Mouse (Mus musculus) mouse embryonic stem cell (cell line): ENCODE results near the gene Prcp.

ENCODE experiments used
- in situ Hi-C, 2 experiments: fragments of 300-500 bp; cut with MboI; formaldehyde crosslinking; loops; 1 replicate in 1 of 2; 3 replicates in 1 of 2; pipeline ENCODE4 v1.14.3; 2019 to 2020; ENCODE audit warnings: low sequenced_read_pairs in 2 of 2, low pct_unique_long_range_greater_than_20kb in 1 of 2, mixed read lengths in 1 of 2; ENCODE audit not compliant: unreplicated experiment in 1 of 2

Gene Prcp

DNA sequence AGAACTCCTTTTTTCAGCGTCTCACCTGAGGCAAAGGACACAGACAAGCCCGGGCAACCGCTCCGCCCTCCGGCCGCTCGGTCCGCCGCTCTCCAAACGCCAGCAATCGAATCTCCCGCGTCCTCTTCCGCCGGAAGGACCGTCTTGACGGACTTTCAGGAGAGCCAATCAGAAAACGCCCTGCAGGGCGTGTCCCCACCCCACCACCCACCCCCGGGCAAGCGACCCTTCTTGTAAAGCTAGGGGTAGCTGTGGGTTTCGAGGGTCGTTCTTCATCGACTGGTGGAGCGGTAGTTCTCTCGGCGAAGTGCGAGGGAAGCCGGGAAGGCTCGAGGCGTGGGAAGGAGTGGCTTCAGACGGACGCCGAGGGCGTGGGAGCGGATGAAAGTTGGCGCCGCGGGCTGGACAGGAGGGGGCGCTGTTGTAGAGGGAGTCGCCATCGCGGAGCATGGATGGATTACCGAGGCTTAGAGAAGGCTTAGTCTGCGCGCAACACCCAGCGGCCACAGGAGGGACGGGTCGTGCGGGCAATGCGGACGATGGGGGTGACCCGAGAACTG is at the start of gene Prcp, which contains the start of gene Ddias:
Gene Prcp, plus strand, starts transcription at position 355 of the 560 bp plus-strand sequence.
Gene Ddias, minus strand, starts transcription at position 132 of the 560 bp plus-strand sequence.
- in situ Hi-C loops: loop anchor here in 1 of 2 experiments (25.0 kb wide), 1 partner anchor 237 kb away; the partner anchor contains the start of gene Ankrd42

DNA sequence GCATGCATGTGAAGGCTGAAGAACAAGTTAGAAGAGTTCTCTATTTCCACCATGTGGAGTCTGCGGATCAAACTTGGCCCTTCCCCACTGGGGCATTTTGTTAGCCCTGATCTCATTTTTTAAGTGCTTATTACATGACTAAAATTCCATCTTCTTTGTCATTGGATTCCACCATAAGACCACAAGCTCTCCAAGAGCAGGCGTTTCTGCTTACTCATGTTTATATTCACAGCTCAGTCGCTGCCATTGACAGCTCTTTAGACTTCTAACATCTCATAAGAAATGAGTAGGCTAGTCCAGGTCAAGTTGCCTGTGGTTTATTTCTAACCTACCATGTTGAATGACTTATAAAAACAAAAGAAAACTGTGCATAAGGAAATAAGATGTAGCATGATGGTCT is 48.0 kb upstream of the Prcp start:
- in situ Hi-C loops: no loop called here

DNA sequence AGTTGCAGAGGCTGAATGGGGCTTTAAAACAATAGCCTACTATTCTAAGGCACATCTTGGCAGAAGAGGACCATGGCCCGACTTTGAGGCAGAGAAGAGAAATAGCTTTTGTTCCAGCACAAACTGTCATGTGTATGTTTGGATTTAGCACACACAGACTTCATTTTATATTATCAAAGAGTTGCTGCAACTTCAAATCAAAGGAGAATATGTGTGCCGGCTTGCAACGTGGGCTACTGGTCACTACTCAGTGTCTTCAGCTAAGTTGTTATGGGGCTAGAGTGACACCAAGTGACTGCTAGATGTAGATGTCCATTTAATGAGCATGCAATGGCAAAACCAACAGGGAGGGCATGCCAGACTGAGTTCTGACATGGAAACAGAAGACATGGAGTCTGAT is 46.3 kb upstream of the Prcp start:
- in situ Hi-C loops: no loop called here

DNA sequence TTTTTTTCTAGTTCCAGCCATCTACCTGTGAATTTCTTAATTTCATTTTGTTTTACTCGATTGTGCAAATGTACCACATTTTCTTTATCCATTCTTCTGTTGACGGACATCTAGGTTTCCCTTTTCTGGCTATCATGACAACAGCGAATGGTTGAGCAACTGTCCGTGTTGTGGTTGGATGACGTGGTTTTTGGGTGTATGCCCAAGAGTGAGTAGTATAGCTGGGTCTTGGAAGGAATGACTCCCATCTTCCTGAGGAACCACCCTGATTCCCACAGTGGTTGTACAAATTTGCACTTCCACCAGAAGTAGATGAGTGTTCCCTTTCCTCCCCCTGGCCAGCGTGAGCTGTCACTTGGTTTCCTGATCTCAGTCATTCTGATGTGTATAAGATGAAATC is 41.9 kb upstream of the Prcp start:
- in situ Hi-C loops: no loop called here

DNA sequence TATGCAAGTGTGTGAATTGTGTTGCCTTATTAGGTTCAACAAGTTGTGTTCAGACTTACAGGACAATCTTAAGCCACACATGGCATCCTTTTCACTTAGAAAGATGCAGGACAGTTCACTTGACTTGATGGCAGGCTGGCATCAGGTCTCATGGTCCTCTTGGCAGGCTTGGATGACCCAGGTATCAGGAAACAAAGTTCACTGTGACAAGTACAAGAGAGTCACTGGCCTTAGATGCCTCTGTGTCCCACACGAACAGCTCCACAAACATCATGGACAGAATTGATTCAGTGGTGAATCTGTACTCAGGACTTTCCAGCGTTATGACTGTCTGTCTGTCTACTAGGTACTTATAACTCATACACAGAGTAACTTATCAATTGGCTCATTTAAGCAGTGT is 39.9 kb upstream of the Prcp start:
- in situ Hi-C loops: no loop called here

DNA sequence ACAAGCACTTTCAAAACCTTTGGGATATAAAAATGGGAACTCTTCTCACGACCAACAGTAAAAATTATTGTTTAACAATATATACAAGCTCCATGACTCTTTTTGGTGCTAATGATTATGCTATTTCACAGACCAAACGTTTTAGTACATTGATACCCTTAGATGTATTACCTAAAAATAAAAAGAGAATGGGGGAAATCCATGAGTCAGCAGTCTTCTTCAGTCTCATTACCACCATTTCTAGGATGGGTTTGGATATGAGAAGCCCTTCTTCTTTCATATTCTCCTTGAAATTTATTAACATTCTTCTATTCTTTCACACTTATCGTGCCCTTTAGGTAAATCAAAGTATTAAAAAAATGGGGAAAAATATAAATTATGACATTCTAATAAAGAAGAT is 37.8 kb upstream of the Prcp start:
- in situ Hi-C loops: no loop called here

DNA sequence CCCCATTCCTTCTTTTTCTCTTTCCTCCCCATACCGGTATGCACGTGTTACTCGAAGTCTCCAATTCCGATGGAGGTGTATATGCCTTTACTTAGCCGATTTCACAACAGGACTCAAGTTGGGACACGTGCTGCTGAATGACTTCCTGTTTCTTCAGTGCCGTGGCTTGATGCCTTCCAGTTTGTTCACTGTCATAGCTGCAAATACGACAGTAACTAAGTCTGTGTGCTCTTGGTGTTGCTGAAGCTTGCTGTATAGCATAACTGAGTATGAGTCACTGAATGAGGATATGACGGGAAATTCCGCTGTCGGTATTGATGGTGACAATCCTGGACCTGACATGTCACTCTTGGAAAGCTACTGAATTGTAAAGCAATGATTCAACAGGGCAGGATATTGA is 37.0 kb upstream of the Prcp start:
- in situ Hi-C loops: no loop called here

DNA sequence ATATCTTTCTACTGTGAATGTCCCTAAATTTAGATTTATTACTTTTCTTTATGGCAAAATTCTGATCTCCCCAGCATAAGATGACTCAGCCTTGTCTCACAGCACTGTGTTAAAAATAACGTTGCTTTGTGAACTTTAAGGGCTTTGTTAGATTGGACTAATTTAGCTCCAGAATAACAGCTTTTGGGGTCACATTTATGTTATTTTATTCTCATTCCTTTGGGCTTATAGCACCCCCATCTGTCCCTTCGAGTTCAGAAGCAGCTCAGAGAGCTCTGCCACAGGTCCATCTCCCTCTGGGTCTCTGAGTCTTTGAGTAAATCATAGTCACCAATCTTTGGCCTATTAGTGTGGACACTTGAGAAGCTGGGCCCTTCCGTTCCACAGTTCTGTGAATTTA is 36.4 kb upstream of the Prcp start:
- in situ Hi-C loops: no loop called here

DNA sequence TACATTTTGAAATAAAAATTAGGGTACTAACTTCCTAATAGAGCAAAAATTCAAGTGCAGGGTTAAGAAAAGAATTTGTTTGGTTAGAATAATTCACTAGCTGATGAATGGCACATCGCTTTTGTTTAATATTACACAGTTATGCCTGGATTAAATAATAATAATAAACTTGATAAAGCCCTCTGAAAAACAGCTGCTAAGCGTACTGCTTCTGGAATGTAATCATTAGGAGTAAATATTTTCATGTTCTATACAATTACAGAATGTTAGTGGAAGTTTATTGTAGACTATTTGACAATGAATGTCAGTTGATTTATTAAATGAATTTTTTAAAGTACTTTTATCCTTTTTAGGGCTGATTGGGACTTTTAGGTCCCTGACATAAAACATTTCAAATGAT is 32.0 kb upstream of the Prcp start:
- in situ Hi-C loops: loop anchor here in 1 of 2 experiments (10.0 kb wide), 1 partner anchor 227 kb away; no protein-coding TSS in a partner anchor

DNA sequence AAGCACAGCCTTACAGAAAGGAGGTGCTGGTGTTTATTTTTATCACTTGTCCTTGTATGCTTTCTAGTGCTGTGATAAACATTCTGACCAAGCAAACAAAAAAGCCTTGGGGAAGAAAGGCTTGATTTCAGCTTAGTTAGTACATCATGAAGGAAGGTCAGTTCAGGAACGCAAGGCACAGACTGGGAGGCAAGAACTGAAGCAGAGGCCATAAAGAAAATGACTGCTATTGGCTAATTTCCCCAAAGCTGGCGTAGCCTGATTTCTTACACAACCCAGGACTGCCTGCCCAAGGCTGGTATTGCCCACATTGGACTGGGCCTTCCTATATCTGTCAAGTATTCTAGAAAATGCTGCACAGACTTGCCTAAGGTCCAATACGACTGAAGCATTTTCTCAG is 26.0 kb upstream of the Prcp start:
- in situ Hi-C loops: loop anchor here in 1 of 2 experiments (10.0 kb wide), 1 partner anchor 233 kb away; no protein-coding TSS in a partner anchor

DNA sequence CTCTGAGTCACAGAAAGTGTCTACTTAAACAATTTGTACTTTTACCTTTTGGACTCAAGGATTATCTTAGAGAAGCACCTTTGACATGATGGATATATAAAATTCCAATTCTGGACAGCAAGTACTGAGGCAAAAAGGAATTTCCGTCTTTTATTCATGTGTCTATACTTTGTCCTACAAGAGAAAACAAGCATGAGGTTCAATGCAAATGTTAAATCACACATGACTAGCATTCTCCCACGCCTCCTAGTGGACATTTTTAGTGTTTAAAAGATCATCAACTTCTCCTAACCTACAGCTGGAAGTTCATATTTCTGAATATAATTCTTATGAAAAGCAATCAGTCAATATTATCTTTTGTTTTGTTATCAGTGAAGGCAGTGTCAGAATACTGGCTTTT is 7.7 kb upstream of the Prcp start:
- in situ Hi-C loops: loop anchor here in 1 of 2 experiments (25.0 kb wide), 1 partner anchor 229 kb away; the partner anchor contains the start of gene Ankrd42

DNA sequence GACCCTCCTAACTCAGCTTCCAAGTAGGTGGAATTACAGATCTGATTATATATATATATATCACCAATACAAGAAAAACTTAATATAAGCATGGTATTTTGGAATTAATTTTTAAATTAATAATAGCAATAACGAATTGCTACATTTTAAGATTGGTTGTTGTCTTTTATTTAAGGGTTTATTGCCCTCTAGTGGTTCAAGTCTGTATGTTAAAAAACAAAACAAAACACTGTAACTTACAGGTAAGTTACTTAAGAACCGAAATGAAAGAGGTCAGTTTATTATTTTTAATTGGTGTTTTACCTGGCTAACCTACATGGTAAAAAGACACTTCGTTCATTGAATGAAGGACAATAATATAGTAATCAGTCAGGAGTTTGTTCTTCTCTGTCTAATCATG is 4.1 kb upstream of the Prcp start:
- in situ Hi-C loops: loop anchor here in 1 of 2 experiments (25.0 kb wide), 1 partner anchor 233 kb away; the partner anchor contains the start of gene Ankrd42

DNA sequence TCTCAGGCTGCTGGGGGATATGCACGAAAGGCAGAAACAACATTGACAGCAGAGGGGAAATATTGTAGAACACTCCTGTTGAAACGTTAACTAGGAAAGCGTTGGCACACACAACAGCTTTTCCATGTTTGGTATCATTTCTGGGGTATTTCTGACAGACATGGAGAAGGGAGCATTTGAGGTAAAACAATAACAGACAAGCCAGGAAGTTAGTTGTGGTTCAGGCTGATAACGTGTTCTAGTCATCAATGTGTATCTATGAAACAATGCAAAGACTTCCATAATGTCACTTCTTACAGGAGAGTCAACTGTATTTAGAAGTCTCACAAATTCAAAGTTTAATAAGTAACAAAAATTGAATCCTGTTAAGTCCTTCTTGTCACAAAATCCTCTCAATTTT is 2.7 kb upstream of the Prcp start:
- in situ Hi-C loops: loop anchor here in 1 of 2 experiments (25.0 kb wide), 1 partner anchor 234 kb away; the partner anchor contains the start of gene Ankrd42

DNA sequence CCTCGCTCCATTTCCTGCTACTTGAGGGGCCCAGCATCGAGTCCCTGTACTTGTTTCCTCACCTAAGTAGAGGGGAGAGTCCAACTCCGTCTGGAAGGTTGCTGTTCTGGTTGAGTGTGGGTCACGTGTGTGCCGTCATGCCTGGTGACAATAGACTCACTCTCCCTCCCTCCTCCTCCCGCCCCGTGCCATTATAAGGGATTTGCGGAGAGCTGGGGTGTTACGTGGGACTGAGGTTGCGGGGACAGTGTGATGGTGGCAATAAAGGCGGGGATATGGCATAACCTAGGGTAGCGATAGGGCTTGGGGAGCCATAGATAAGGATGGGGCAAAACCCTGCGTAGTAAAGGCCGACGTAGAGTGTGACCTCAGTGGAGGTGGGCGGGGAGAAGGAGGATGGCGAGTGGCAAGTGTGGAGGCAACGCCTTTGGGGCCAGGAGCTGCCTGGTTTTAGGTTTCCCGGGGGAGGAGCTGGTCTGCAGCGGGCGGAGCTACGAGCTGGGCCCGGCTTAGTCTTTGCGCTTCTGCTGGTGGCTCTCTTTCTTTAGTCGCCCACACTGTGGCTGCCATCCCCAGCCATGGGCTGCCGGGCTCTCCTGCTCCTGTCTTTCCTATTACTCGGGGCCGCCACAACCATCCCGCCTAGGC is 615 bp downstream of the Prcp start:
- in situ Hi-C loops: loop anchor here in 1 of 2 experiments (25.0 kb wide), 1 partner anchor 238 kb away; the partner anchor contains the start of gene Ankrd42

DNA sequence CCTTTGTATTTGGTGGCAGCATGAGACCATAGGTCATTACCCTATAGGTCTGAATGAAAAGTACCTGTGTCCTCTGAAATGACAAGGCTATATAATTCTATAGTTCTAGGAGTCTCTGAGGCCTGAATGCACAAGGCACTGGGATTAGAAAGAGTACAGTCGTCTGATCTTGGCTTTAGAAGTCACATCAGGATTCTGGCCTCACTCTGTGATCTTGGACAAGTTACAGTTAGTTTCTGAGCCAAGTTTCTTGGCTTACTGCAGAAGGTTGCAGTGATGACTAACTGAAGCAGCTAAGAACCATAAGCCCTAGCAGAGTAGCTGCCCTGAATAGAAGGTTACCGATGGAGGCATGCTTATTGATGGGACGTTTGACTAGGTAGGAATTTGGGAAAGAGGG is 1.8 kb downstream of the Prcp start:
- in situ Hi-C loops: no loop called here

DNA sequence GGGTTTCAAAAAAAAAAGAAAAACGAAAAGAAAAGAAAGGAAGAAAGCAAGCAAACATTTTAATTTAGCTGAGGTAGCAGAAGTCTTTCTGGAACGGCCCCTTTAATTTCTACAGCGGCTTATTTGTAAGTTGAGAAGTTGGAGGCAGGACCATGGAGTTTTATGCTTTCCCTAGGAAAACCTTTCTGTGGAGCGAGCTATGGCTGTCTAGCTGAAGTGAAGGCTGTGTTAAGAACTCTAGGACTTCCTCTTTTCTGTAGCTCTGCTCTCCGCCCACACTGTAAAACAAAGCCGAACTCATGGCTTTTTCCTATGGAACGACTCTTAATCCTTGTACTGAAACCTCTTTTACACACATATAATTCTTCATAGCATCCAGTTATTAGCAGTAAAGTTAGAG is 2.3 kb downstream of the Prcp start:
- in situ Hi-C loops: no loop called here

DNA sequence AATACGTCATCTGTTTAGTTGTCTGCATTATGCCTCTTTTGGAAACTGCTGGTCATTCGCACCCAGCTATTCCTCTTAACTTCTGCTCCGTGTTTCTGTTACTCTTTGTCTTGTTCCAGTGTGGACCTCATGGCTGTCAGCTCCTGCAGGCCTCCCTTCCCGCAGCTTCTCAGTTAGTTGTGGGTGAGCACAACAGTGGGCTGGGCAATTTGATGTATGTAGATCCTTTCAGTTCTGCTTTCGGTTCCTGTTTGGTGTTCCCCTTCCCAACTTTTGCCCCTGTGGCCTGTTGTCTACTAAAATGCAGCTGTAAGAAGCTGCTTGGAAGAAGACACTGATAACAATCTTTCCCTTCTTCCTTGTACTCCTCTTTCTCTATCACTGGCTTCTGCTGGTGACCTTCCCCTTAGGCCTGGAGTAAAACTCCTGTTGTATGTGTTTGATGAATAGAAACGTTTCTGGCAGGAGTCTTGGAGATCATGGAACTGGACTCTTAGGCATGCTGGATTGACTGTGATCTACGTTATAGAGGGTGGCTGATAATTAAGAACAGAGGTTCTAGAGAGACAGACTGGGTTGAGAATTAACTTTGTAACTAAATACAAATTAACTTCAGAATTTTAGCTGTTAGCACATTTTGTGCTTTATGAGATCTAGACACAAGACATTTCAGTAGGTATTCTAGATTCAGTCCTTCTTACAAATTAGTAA is 4.5 kb downstream of the Prcp start:
- in situ Hi-C loops: no loop called here

DNA sequence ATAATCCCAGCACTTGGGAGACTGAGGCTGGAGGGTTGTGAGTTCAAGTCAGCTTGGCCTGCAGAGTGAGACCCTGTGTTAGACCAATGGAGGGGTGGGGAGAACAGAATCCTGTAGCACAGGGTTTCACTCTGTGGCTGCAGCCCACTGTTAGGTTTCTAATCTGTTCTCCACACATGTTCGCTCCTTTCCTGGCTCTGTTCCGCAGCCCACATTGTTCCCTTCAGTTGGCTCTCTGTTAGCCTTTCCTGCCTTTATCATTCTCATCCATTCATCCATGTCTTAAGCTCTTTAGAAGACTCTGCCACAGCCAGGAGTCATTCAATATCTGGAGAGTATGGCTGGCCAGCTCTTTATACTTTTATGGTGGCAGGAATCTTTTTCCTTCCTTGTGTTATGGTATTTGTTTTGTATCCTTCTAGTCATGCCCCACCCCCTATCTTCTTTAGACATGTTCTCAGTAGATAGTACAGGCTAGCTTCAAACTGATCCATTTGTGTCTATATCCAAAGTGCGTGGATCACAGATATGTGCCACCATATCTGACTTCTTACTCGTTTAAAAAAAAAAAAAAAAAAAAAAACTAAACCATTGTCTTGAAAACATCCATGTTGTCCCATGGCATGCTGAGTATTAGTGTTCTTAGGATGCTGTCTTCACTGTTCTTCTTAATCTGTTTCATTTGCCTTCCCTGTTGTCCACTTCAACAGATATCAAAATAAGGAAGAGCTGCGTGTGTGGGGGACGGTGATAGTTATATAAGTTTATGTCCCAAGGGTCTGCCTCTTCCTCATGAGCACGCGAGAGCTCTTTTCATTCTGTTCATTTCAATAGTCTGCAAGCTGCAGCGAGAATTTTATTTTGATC is 9.8 kb downstream of the Prcp start:
- in situ Hi-C loops: no loop called here
